Mouse (Mus musculus) cortical plate, adult 2 months (tissue): Measurements from ENCODE around the gene Ppa2.

Experiments used
- CTCF ChIP-seq: fragments of 200-500 bp; IDR thresholded peaks from 2 replicates; pipeline ENCODE4 v1.5.1; 2011; ENCODE audit warnings: mild to moderate bottlenecking, control low read depth, low read length; ENCODE audit not compliant: insufficient read depth; ENCODE audit errors: extremely low read depth
- POLR2A ChIP-seq: fragments of 200-500 bp; IDR thresholded peaks from 2 replicates; pipeline ENCODE4 v1.6.1; 2011; ENCODE audit warnings: mild to moderate bottlenecking, low read length, control low read depth; ENCODE audit not compliant: insufficient read depth; ENCODE audit errors: extremely low read depth

GRCm38 (mm10) chr3:133405636-133406035, 95.7 kb downstream of the Ppa2 start:
- TF ChIP-seq CTCF (no peak), POLR2A (no peak)
